Mouse (Mus musculus): ENCODE measurements at regions not wholly inside any gene's neighbourhood (a gene's known extent, or its start where the extent isn't known, plus 50 kb on each side); places are given as distances from the start of the nearest gene placed in this dataset.

DNA sequence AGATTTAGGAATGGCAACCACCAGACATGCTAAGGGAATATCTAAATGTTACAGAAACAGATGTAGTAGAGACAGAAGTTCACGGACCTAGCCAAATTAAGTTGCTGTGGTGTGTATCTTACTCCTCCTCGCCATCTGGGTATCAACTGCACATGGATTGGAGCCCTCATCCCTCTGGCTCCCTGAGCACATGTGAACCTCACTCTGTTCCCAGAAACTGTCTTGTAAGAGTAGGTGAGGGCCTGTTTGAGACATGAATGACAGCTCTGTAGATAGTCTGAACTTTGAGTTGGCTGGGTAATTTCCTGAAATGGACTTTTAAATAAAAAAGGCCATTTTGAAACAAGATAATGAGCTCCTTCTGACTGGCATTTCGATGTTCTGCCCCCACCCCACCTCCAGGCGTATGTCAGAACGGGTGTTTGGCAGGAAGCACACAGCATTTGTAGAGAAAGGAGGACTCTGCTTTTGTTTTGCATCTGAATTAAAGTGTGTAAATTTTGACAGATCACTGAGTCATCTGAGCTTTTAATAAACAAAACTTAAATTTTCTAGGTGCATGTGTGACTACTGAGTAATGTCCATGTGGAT lies 196.9 kb upstream of the Cep126 start:
- no peak for DNase-seq

DNA sequence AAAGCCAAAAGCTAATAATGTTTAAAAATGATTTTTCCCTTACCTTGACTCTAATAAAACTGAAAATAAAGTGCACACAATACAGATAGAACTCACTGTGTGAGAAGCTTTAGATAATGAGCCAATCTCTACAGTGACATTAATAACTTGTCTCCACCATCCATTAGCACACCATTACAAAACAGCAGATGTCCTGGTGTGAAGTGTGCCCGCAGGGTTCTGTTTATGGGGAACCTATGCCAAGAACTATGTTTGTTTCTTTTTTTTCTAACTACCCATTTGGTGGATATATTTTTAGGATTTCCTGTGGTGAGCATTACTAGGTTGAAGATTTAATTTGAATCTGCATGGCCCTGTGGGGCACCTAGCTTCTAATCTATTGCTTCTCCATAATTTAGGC lies 203.3 kb upstream of the Trpc6 start:
- DNase-seq, result peak; percentile 21 to 34

DNA sequence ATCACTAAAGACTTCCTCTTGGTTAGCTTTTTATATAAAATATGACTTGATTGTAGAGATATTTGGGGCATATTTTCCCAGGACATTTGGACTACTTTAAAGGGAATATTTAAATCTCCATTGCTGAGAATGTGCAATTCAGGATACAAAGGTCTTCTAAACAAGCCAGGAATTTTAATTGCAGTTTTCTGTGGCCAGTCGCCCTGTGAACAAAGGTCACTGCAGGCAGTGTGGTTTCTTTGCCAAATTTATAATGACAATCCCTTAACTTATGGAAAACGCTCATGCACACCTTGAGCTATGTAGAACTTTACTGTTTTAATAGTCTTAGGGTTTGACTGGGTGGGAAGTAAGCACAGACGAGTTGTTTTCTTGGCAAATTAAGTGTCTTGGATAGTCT lies 192.9 kb upstream of the Trpc6 start:
- DNase-seq, result no peak

Data from cerebellum, postnatal 25 days (tissue).